8 mouse cellular contexts compared by ENCODE assay signal in genomic region chr2:180115279-180115678, GRCm38 (mm10). TPM values are rescaled to one million over a fixed set of nuclear protein-coding genes. Genes with fewer than 3 reads are reported as not detected.
DNase-seq lines count a peak whose midpoint lies in the region; ATAC-seq and TF ChIP-seq lines count a peak whose summit lies in the region.

No protein-coding gene starts in this region.

- no peak overlapping the region for H3K4me2 ChIP-seq in hindbrain, embryonic 13.5 days
- no peak overlapping the region for H3K4me2 ChIP-seq in hindbrain, embryonic 11.5 days (replicated peaks; ENCODE audit: low read depth, low read length)
- no peak overlapping the region for H3K4me2 ChIP-seq in forebrain, embryonic 16.5 days (ENCODE audit: low read length)
- no peak overlapping the region for H3K4me2 ChIP-seq in stomach, postnatal 0 days (replicated peaks; ENCODE audit: low read depth)

- no peaks in the 10 kb centered on the region for H3K36me3 ChIP-seq in hindbrain, embryonic 13.5 days
- H3K36me3 ChIP-seq in hindbrain, embryonic 11.5 days (ENCODE audit: control insufficient read depth, insufficient read depth, low read length) = no peaks in the 10 kb centered on the region
- H3K36me3 ChIP-seq in forebrain, embryonic 16.5 days (ENCODE audit: control insufficient read depth, insufficient read depth) = no peaks in the 10 kb centered on the region
- H3K36me3 ChIP-seq in stomach, postnatal 0 days (ENCODE audit: control insufficient read depth, insufficient read depth, low read length) = no peaks in the 10 kb centered on the region; the same call in 1 of the 2 replicates

- no peak for TF ChIP-seq EP300 in stomach, postnatal 0 days (optimal IDR thresholded peaks at IDR 0.05)

- no peak overlapping the region for H3K9ac ChIP-seq in hindbrain, embryonic 13.5 days
- no peak overlapping the region for H3K9ac ChIP-seq in hindbrain, embryonic 11.5 days (ENCODE audit: low read depth, low read length)
- H3K9ac ChIP-seq in forebrain, embryonic 16.5 days (replicated peaks; ENCODE audit: low read depth, low read length) = no peak overlapping the region
- H3K9ac ChIP-seq in stomach, postnatal 0 days (ENCODE audit: low read length) = no peak overlapping the region

- no peak for TF ChIP-seq CTCF in stomach, postnatal 0 days (IDR thresholded peaks at IDR 0.05; ENCODE audit: low read depth)

- peaks cover 58% of the 10 kb centered on the region for H3K4me1 ChIP-seq in hindbrain, embryonic 13.5 days (replicated peaks)
- H3K4me1 ChIP-seq in hindbrain, embryonic 11.5 days (replicated peaks; ENCODE audit: control insufficient read depth, insufficient read depth, low read length) = peaks cover 21% of the 10 kb centered on the region
- peaks cover 48% of the 10 kb centered on the region for H3K4me1 ChIP-seq in forebrain, embryonic 16.5 days (replicated peaks; ENCODE audit: control insufficient read depth, insufficient read depth, low read length)
- H3K4me1 ChIP-seq in stomach, postnatal 0 days (replicated peaks; ENCODE audit: control insufficient read depth, insufficient read depth) = peaks cover 8% of the 10 kb centered on the region

- no peak overlapping the region for H3K4me3 ChIP-seq in hindbrain, embryonic 13.5 days
- no peak overlapping the region for H3K4me3 ChIP-seq in hindbrain, embryonic 11.5 days (ENCODE audit: low read depth, low read length)
- no peak overlapping the region for H3K4me3 ChIP-seq in forebrain, embryonic 16.5 days (replicated peaks; ENCODE audit: low read length)
- no peak overlapping the region for H3K4me3 ChIP-seq in stomach, postnatal 0 days (ENCODE audit: low read depth, low read length)

- H3K27me3 ChIP-seq in hindbrain, embryonic 13.5 days = no peaks in the 10 kb centered on the region
- no peaks in the 10 kb centered on the region for H3K27me3 ChIP-seq in hindbrain, embryonic 11.5 days (ENCODE audit: control insufficient read depth, insufficient read depth, low read length)
- H3K27me3 ChIP-seq in forebrain, embryonic 16.5 days (replicated peaks; ENCODE audit: control insufficient read depth, insufficient read depth, low read length) = no peaks in the 10 kb centered on the region
- H3K27me3 ChIP-seq in stomach, postnatal 0 days (ENCODE audit: control insufficient read depth, insufficient read depth, low read length) = no peaks in the 10 kb centered on the region

- H3K27ac ChIP-seq in hindbrain, embryonic 13.5 days = peak overlapping the region; percentile 64
- no peak overlapping the region for H3K27ac ChIP-seq in hindbrain, embryonic 11.5 days (ENCODE audit: low read depth, low read length)
- H3K27ac ChIP-seq in forebrain, embryonic 16.5 days (ENCODE audit: low read length) = peak overlapping the region; percentile 34
- H3K27ac ChIP-seq in stomach, postnatal 0 days (replicated peaks) = peak overlapping the region; percentile 35; the same call in 1 of the 2 replicates

- no peak for ATAC-seq in hindbrain, embryonic 13.5 days (ENCODE audit: low FRiP score)
- ATAC-seq in hindbrain, embryonic 11.5 days (ENCODE audit: low FRiP score) = no peak
- ATAC-seq in forebrain, embryonic 16.5 days = no peak
- no peak for ATAC-seq in stomach, postnatal 0 days (ENCODE audit: low FRiP score, low TSS enrichment)

- no peak for DNase-seq in hindbrain, embryonic 11.5 days (ENCODE audit: low spot score)
- peak; percentile 47 for DNase-seq in adrenal gland, postnatal 25 days
- peak; percentile 61 to 72 for DNase-seq in kidney, postnatal 36 days
- peak; percentile 36 for DNase-seq in stomach, postnatal 0 days (ENCODE audit: low spot score)
- no peak for DNase-seq in layer of hippocampus, adult 18-20 months (ENCODE audit: low spot score in 2 of 2)
- no peak for DNase-seq in yolk sac, embryonic 10.5 days (ENCODE audit: low spot score)

- 44% methylated on average over 6 of the region's 6 CpGs for WGBS in hindbrain, embryonic 13.5 days
- 61% methylated on average over 6 of the region's 6 CpGs for WGBS in hindbrain, embryonic 11.5 days
- WGBS in forebrain, embryonic 16.5 days = 16% methylated on average over 6 of the region's 6 CpGs
- 29% methylated on average over 6 of the region's 6 CpGs for WGBS in stomach, postnatal 0 days

- no peaks in the 10 kb centered on the region for H3K9me3 ChIP-seq in hindbrain, embryonic 13.5 days
- H3K9me3 ChIP-seq in hindbrain, embryonic 11.5 days (ENCODE audit: control insufficient read depth, low read length) = no peaks in the 10 kb centered on the region
- H3K9me3 ChIP-seq in forebrain, embryonic 16.5 days (ENCODE audit: control insufficient read depth, low read length) = no peaks in the 10 kb centered on the region
- H3K9me3 ChIP-seq in stomach, postnatal 0 days (ENCODE audit: control insufficient read depth, low read length) = no peaks in the 10 kb centered on the region

RNA-seq across cellular contexts. Expression of gene Osbpl2, which starts 3.8 kb away (rescaled TPM):
- polyA plus RNA-seq in hindbrain, embryonic 13.5 days (2015; fragmentation: Nextera tagmentation; extraction: Ambion mirVana) = 58.2 and 60.8 TPM in 2 replicates
- 42.1 and 42.2 TPM in 2 replicates for polyA plus RNA-seq in hindbrain, embryonic 11.5 days (2014; fragmentation: Nextera tagmentation; extraction: Ambion mirVana)
- total RNA-seq in adrenal gland, postnatal 25 days (2021) = 47.2 and 48.9 TPM in 2 replicates
- polyA plus RNA-seq in forebrain, embryonic 16.5 days (2015; fragmentation: Nextera tagmentation; extraction: Ambion mirVana) = 72.3 and 73.3 TPM in 2 replicates
- polyA plus RNA-seq in stomach, postnatal 0 days (2015; fragmentation: Nextera tagmentation; extraction: Ambion mirVana) = 46.4 and 50.4 TPM in 2 replicates
- 10 to 100 TPM; 47.6 to 47.9 TPM for total RNA-seq in layer of hippocampus, adult 18-20 months (2021)

RNA-seq across cellular contexts. Expression of gene Hrh3, which starts 11.0 kb away (rescaled TPM):
- polyA plus RNA-seq in hindbrain, embryonic 13.5 days (2015; fragmentation: Nextera tagmentation; extraction: Ambion mirVana) = 3.1 TPM in 2 replicates
- 2.6 and 2.7 TPM in 2 replicates for polyA plus RNA-seq in hindbrain, embryonic 11.5 days (2014; fragmentation: Nextera tagmentation; extraction: Ambion mirVana)
- total RNA-seq in adrenal gland, postnatal 25 days (2021) = 0.49 TPM in 1 of 2 replicates, not detected in the other
- 1.8 and 2.4 TPM in 2 replicates for polyA plus RNA-seq in forebrain, embryonic 16.5 days (2015; fragmentation: Nextera tagmentation; extraction: Ambion mirVana)
- 0.05 TPM in 1 of 2 replicates, not detected in the other for polyA plus RNA-seq in stomach, postnatal 0 days (2015; fragmentation: Nextera tagmentation; extraction: Ambion mirVana)
- total RNA-seq in layer of hippocampus, adult 18-20 months (2021) = 10 to 100 TPM; 49.0 to 63.4 TPM

RNA-seq across cellular contexts. Expression of gene Mtg2, which starts 44.9 kb away (rescaled TPM):
- 31.9 and 35.0 TPM in 2 replicates for polyA plus RNA-seq in hindbrain, embryonic 13.5 days (2015; fragmentation: Nextera tagmentation; extraction: Ambion mirVana)
- 26.3 and 31.5 TPM in 2 replicates for polyA plus RNA-seq in hindbrain, embryonic 11.5 days (2014; fragmentation: Nextera tagmentation; extraction: Ambion mirVana)
- total RNA-seq in adrenal gland, postnatal 25 days (2021) = 21.4 and 23.1 TPM in 2 replicates
- 33.5 and 38.1 TPM in 2 replicates for polyA plus RNA-seq in forebrain, embryonic 16.5 days (2015; fragmentation: Nextera tagmentation; extraction: Ambion mirVana)
- 13.9 and 14.0 TPM in 2 replicates for polyA plus RNA-seq in stomach, postnatal 0 days (2015; fragmentation: Nextera tagmentation; extraction: Ambion mirVana)
- 10 to 100 TPM; 17.9 to 18.9 TPM for total RNA-seq in layer of hippocampus, adult 18-20 months (2021)

RNA-seq across cellular contexts. Expression of gene Adrm1, which starts 56.0 kb away (rescaled TPM):
- 208 and 213 TPM in 2 replicates for polyA plus RNA-seq in hindbrain, embryonic 13.5 days (2015; fragmentation: Nextera tagmentation; extraction: Ambion mirVana)
- 174 and 183 TPM in 2 replicates for polyA plus RNA-seq in hindbrain, embryonic 11.5 days (2014; fragmentation: Nextera tagmentation; extraction: Ambion mirVana)
- total RNA-seq in adrenal gland, postnatal 25 days (2021) = 132 and 145 TPM in 2 replicates
- 189 and 202 TPM in 2 replicates for polyA plus RNA-seq in forebrain, embryonic 16.5 days (2015; fragmentation: Nextera tagmentation; extraction: Ambion mirVana)
- polyA plus RNA-seq in stomach, postnatal 0 days (2015; fragmentation: Nextera tagmentation; extraction: Ambion mirVana) = 141 TPM in 2 replicates
- total RNA-seq in layer of hippocampus, adult 18-20 months (2021) = 100 to 1,000 TPM; 103 to 105 TPM

Comparison
In these comparisons a context has a peak if more than half of its experiments do, and no peak if none do; other contexts are left out.
1. DNase-seq: peak in adrenal gland, postnatal 25 days (single experiment), kidney, postnatal 36 days (2 of 2) and stomach, postnatal 0 days (single experiment); none in hindbrain, embryonic 11.5 days (single experiment), layer of hippocampus, adult 18-20 months (0 of 2) and yolk sac, embryonic 10.5 days (single experiment).